Mouse (Mus musculus): ENCODE data around the gene Vcp. TPM values are rescaled to one million over a fixed set of nuclear protein-coding genes. Genes with fewer than 3 reads are reported as not detected.

The Vcp gene
- total and polyA plus RNA-seq, 3 experiments: 200 to 462 (median 237) TPM

GRCm38 (mm10) chr4:42999451-43000140 lies 711 bp downstream of the Vcp start:
- H3K36me3 ChIP-seq (replicated peaks in 1 of 2; ENCODE audit: control insufficient read depth in 1 of 2, insufficient read depth in 1 of 2, low read length in 1 of 2): peaks cover 18 to 54% of the 10 kb centered on the region in 2 experiments
- no peaks in the 10 kb centered on the region for H3K27me3 ChIP-seq (replicated peaks)
- H3K79me2 ChIP-seq (replicated peaks; ENCODE audit: control insufficient read depth, extremely low read depth, insufficient read depth, poor library complexity, severe bottlenecking): peaks cover 51% of the 10 kb centered on the region
- no peak overlapping the region for H3K4me2 ChIP-seq (ENCODE audit: insufficient read depth, low read depth, poor library complexity, severe bottlenecking)
- TF ChIP-seq UBTF (IDR thresholded peaks at IDR 0.05; ENCODE audit: low read depth, low read length) (peak; percentile 88), MXI1 (IDR thresholded peaks at IDR 0.05; ENCODE audit: low read depth, low read length) (peak; percentile 98), SIN3A (IDR thresholded peaks at IDR 0.05; ENCODE audit: low read length) (peak; percentile 93), USF1 (IDR thresholded peaks at IDR 0.05; ENCODE audit: low read depth, low read length) (peak; percentile 73), TCF12 (IDR thresholded peaks at IDR 0.05; ENCODE audit: low read depth, low read length) (peak; percentile 18; the same call in 1 of the 2 replicates), KAT2A (IDR thresholded peaks at IDR 0.05; ENCODE audit: insufficient replicate concordance, low read length) (0 out of 2 replicates have a peak, but pooled peaks have one; percentile 18), MAZ (IDR thresholded peaks at IDR 0.05; ENCODE audit: low read depth, low read length) (peak; percentile 36; the same call in 1 of the 2 replicates), EP300 (IDR thresholded peaks at IDR 0.05; ENCODE audit: low read length) (no peak), MYC (IDR thresholded peaks at IDR 0.05; ENCODE audit: low read depth, low read length) (peak; percentile 85; the same call in 1 of the 2 replicates), ETS1 (conservative IDR thresholded peaks at IDR 0.05; ENCODE audit: low read depth, low read length) (0 out of 2 replicates have a peak, but pooled peaks have one; percentile 18), CHD2 (IDR thresholded peaks at IDR 0.05; ENCODE audit: low read length) (peak; percentile 44; the same call in 1 of the 2 replicates), CHD1 (IDR thresholded peaks at IDR 0.05; ENCODE audit: low read depth, low read length) (0 out of 2 replicates have a peak, but pooled peaks have one; percentile 58), ZKSCAN1 (IDR thresholded peaks at IDR 0.05; ENCODE audit: borderline replicate concordance, low read depth, low read length) (no peak), MAX (IDR thresholded peaks at IDR 0.05; ENCODE audit: low read length) (peak; percentile 80; the same call in 1 of the 2 replicates), IRF4 (IDR thresholded peaks at IDR 0.05; ENCODE audit: low read depth, low read length) (0 out of 2 replicates have a peak, but pooled peaks have one; percentile 22), JUN (IDR thresholded peaks at IDR 0.05; ENCODE audit: insufficient read depth, low read depth, low read length) (no peak), HCFC1 (IDR thresholded peaks at IDR 0.05; ENCODE audit: low read depth, low read length) (peak; percentile 59), ZMIZ1 (IDR thresholded peaks at IDR 0.05; ENCODE audit: low read depth, low read length) (0 out of 2 replicates have a peak, but pooled peaks have one; percentile 11), POLR2A (IDR thresholded peaks at IDR 0.05; ENCODE audit: low read depth, low read length) (peak; percentile 48; the same call in 1 of the 2 replicates), NELFE (IDR thresholded peaks at IDR 0.05; ENCODE audit: low read depth, low read length) (peak; percentile 32; the same call in 1 of the 2 replicates), MAFK (IDR thresholded peaks at IDR 0.05; ENCODE audit: insufficient replicate concordance, low read length) (peak; percentile 28; the same call in 1 of the 2 replicates), CTCF (conservative IDR thresholded peaks at IDR 0.05 in 1 of 2, IDR thresholded peaks at IDR 0.05 in 1 of 2; ENCODE audit: low read depth in 2 of 2, low read length in 2 of 2) (peak in 1 of 2 experiments; percentile 51; a peak in 2 of 4 replicates), ZNF384 (IDR thresholded peaks at IDR 0.05; ENCODE audit: low read depth, low read length) (peak; percentile 57), GABPA (IDR thresholded peaks at IDR 0.05; ENCODE audit: insufficient replicate concordance, low read depth, low read length) (no peak), E2F4 (IDR thresholded peaks at IDR 0.05; ENCODE audit: insufficient replicate concordance, low read depth, low read length) (no peak), USF2 (conservative IDR thresholded peaks at IDR 0.05; ENCODE audit: low read depth, low read length) (peak; percentile 50), ELF1 (IDR thresholded peaks at IDR 0.05; ENCODE audit: low read depth, low read length) (peak; percentile 59; the same call in 1 of the 2 replicates), BHLHE40 (IDR thresholded peaks at IDR 0.05; ENCODE audit: low read depth, low read length) (0 out of 2 replicates have a peak, but pooled peaks have one; percentile 13), MEF2A (IDR thresholded peaks at IDR 0.05; ENCODE audit: borderline replicate concordance, low read depth, low read length) (no peak)
- peaks cover 0 to 19% of the 10 kb centered on the region in 2 experiments; a peak in 2 of 4 replicates for H3K4me1 ChIP-seq (ENCODE audit: control insufficient read depth in 1 of 2, insufficient read depth in 2 of 2)
- peak overlapping the region; percentile 94 for H3K27ac ChIP-seq (ENCODE audit: insufficient read depth, low read depth)
- peak; percentile 64 for DNase-seq (ENCODE audit: extremely low read depth)
- dilution Hi-C loops (cut with MboI; ENCODE audit: extremely low pct_ligation_motif_present, extremely low pct_unique_long_range_greater_than_20kb, low sequenced_read_pairs) (no loop called here), in situ Hi-C loops (cut with MboI; ENCODE audit: low pct_ligation_motif_present, low pct_unique_long_range_greater_than_20kb, low sequenced_read_pairs) (loop anchor here (25.0 kb wide), 1 partner anchor 563 kb away; the partner anchor contains the start of genes Creb3 and Tln1)
- H3K9ac ChIP-seq (ENCODE audit: insufficient read depth, low read depth): peak overlapping the region; percentile 96
- peak overlapping the region; percentile 80 to 98 (median 88) for H3K4me3 ChIP-seq (replicated peaks in 1 of 3; ENCODE audit: low read depth in 2 of 3, low read length in 2 of 3, poor library complexity in 1 of 3)
- H3K9me3 ChIP-seq (replicated peaks; ENCODE audit: low read length): no peaks in the 10 kb centered on the region
